Mouse (Mus musculus) embryo, embryonic 10 days (tissue): ENCODE results near the gene Sult5a1.
"Not testable (repeated sequence)": the region's sequence is repeated elsewhere in the genome, so short reads cannot be mapped to it uniquely, and the experiment has no call there.

Source experiments
- DNase-seq: peaks from one replicate; pipeline ENCODE4 v3.0.0-alpha.2; 2015; ENCODE audit warnings: low spot score

Sult5a1 gene

DNA sequence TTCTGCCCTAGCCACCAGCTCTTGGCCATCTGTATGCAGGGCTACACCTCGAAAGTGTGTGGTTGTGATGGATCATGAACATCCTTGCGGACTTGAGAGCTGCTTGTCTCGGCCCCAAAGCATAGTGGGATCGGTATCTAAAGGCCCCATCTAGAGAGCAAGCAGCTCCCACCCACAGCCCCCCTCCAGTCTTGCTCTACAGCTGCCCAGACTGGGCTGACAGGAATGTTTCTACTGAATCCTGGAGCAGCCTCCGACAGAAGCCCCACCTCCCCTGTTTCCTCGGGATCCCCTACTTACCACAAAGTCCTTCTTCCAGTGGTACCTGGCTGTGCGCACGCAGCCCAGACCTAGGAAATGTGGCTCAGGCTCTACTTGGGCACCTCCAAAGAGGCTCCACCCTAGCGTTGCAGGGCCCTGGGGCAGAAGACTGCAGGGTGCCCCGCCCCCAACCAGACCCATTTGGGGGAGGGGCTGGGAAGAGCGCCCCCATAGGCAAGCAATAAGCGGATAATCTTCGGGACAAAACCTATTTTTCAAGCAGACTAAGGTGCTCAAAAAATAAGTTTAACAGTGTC is at the start of gene Sult5a1:
Sult5a1 (minus strand) TSS at position 428 of the 578 bp plus-strand sequence.
- DNase-seq = peak; percentile 12

DNA sequence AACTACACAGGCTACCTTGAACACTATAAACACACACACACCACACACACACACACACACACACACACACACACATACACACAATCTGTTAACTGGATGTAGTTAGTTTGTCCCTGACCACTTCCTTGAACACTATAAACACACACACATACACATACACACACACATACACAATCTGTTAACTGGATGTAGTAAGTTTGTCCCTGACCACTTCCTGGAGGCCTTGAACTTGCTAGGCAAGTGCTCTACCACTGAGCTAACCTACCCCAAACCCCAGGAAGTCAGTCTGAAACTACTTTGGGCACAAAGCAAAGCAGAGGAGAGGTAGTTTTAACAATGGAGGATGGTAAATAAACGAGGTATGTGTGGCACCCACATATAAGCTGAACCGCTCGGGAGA is 45.5 kb upstream of the Sult5a1 start:
- no peak for DNase-seq

DNA sequence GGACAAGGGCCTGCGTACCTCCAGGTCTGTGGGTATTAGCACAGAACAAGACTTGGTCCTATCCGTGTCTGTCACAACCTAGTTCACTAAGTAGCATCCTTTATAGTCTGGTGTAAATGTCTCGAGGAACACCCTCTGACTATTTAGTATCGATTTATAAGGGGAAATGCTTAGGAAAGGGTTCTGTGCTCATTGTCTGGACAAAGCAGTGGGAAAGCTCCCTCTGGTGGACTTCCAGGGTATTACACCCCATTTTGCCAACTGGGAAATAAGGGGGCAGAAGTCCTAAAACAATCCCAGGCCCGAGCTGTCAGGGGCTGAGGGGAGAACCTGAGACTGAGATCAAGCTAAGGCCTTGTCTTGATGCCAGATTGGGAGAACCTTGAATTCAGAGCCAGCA is 44.2 kb upstream of the Sult5a1 start:
- DNase-seq = peak; percentile 77

DNA sequence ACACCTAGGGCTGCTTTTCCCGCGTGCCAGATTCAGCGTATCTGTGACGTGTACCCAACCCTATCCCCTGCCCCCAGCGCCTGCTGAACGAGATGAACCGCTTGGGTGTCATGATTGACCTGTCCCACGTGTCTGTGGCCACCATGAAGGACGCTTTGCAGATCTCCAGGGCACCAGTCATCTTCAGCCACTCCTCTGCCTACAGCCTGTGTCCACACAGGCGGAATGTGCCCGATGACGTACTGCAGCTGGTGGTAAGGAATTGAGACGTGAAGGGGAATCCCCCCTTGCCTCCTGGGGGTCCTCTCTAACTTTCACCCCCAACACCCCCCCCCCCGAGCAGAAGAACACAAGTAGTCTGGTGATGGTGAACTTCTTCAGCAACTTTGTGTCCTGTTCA is 41.7 kb upstream of the Sult5a1 start:
- DNase-seq = no peak

DNA sequence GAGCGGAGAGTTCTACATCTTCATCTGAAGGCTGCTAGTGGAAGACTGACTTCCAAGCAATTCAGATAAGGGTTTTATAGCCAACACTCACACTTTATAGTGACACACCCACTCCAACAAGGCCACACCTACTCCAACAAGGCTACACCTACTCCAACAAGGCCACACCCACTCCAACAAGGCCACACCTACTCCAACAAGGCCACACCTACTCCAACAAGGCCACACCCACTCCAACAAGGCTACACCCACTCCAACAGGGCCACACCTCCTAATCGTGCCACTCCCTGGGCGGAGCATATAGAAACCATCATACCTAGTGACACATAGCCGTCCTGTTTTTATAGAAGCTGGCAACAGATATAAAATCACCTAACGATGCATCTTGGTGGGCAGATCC is 38.9 kb upstream of the Sult5a1 start:
- not testable (repeated sequence) for DNase-seq

DNA sequence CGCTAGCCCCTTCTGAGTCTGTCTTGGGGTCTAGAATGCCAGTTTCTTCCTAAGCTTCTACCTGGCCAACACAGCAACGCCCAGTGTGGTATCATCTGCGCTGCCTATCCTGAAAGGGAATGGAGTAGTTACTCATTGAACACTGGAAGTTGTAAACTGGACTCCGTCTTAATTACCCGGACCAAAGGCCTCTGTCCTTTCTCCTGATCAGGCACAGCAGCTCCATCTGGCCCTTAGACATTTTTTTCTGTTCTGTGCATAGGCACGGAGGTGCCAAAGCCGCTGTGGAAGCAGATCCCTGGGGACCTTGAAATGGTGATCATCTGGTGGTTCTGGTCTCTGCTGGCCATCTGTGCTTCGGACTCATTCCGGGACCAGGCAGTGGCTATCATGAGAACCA is 35.7 kb upstream of the Sult5a1 start:
- no peak for DNase-seq

DNA sequence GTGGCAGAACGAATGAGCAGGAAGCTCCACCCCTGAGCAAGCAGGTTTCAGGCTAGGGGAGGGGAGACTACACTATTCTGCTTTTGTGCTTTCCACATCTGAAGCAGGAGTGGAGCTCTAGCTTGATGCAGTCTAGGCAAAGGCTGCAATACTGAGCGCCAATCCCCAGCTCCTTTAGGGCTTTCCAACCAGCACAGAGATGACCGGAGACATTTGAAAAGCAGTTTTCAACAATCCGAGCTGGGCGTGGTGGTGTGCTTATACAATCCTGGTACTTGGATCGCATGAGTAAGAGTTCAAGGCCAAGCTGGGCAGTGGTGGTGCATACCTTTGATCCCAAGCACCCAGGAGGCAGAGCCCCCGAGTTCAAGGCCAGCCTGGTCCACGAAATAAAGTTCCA is 33.8 kb upstream of the Sult5a1 start:
- no peak for DNase-seq

DNA sequence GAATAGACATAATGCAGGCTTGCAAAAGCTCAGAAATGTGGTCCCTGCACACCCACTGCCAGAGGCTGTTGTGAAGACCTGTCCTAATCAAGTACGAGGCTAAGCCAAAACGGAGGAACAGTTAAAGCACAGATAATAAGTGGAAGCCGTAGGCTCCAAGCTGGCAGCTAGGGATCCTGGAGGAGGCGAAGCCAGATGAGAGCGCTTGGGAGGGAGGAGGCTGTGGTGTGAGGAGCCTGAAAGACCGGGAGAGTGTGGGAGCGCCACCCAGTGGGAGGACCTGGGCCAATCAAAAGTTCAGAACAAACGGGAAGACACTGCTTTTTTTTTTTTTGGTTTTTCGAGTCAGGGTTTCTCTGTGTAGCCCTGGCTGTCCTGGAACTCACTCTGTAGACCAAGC is 32.6 kb upstream of the Sult5a1 start:
- peak; percentile 91 for DNase-seq

DNA sequence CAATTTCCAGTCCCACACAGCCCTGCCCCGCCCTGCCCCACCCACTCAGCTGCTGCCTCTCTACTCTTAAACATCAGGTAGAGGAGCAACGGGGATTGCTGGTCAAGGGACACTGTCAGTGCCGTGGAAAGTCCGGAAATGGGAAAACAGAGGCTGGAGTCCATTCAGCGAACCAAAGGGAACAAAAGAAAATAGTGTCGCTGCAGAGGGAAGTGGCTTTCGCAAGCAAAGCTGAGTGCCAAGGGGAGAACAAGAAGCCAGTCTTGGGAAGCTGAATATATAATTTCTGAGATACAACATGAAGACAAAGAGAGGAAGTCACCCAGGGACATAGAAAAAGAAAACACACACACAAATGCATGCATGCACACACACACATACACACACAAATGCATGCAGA is 30.7 kb upstream of the Sult5a1 start:
- DNase-seq = no peak

DNA sequence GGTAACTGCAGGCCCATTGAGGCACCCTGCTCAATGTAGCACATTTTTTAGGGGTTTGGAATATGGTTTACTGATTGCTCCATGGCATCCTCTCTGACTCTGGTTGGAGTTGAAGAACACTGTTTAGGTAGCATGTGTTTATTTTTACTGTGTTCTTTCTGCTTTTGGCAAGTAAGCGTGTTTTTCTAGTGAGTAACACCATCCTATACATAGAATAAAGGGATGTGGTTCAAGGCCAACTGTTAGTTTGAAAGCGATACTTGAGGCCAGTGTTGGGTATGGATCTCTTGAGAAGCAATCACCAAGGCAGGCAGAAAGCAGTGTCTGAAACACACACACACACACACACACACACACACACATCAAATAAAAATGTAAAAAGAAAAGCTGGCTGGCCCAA is 29.9 kb upstream of the Sult5a1 start:
- no peak for DNase-seq

DNA sequence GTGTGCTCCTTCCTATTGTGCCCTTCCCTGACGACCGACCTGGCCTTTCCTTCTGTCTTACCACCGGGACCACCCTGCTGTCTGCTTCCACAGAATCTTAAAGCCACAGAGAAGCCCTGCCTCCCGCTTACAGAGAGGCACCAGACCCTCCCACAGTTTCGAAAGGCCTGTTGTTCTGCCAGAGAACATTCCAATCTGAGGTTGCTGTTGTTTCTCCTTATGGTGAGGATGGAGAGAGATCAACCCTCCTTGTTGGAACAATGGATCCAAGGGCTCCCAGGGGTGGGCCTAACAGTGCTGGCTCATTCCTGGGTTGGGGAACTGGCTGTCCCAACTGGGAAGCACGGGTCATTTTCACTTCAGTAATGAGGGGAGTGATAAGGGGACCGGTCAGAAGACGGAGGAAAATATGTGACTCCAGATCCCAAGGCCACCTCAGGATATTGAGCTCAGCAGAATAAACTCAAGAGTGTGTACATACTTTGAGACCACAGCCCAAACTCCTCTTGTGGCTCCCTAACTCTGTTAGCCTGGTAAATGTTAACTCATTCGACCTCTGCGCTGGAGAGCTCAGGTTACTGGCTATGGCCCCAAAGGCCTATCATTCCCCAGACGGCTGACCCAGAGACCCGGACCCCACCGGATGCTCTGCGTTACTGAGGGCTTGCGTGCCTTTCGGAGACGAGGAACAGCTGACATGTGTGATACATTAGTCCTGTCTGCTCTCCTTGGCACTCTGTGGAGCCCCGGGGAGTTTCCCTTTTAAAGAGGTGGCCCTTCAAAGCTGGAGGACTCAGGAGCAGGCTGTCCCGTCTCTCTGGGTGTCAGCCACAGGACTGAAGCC is 27.7 kb upstream of the Sult5a1 start, which contains the start of gene Dpep1:
Dpep1 (plus strand) TSS at position 677 of the 844 bp plus-strand sequence.
- DNase-seq = peak; percentile 77

DNA sequence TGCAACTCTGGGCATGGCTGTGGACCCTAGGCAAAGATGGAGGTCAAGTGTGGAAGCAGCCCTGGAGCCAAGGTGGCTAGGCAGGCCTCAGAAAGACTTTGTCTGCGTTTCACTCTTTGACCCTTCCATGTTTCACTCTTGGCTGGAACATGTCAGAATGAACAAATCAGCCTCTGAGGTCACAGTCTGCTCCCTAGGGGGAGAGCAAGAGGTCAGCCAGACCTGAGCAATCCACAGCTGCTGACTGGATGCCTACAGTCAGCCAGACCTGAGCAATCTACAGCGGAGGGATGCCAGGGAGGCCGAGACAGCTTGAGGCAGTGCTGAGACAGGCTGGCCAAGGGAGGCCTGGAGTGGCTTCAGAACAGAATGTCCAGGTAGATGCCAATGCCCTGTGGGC is 23.3 kb upstream of the Sult5a1 start:
- DNase-seq = peak; percentile 84

DNA sequence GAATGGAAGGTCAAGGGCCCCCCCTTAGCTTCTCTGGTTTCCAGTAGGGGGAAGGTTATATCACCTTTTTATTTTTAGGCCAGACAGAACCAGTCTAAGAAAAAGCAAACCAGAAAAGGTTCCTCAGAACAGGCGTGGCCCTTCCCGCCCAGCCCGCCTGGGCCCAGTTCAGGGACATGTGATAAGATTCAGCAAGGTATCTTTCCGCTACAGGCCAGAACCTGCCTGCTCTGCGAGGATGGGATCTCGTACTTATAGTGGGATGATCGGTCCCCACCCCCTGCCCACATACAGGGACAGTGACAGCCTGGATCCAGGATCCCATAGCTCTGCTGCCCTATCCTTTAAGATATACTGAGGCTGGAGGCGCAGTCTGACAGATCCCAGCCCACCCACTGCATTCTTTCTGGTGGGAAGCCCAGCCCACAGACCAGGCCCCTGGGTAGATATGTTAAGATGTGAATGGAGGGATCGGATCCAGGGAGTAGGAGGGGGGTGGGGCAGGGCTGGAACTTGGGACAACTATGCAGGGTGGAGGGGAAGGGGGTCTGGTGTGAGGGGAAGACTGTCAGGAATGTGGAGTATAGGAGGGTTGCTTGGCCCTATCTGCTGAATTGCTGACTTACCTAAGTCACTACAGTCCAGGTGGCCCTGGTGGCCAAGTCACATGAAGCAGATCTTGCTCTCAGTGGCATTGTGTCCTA is 1.9 kb downstream of the Sult5a1 start:
- no peak for DNase-seq

DNA sequence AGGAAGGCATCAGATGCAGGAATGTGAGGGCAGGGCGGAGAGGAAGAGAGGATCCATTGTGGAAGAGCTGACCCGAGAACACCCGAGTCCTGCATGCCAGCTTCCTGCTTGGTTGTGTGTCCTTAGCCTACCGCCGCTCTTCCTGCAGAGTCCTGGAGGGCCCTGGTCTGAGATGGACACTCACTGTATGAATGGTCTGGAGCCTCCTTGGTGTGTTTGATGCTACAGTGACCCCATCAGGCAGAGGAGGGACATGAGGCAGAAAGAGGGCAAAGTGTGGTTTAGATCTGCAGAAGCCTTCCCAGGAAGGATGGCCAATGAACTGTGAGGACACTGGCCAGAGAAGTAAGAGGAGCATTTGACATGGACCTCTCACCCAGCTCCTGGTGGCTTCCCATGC is 2.9 kb downstream of the Sult5a1 start:
- no peak for DNase-seq

DNA sequence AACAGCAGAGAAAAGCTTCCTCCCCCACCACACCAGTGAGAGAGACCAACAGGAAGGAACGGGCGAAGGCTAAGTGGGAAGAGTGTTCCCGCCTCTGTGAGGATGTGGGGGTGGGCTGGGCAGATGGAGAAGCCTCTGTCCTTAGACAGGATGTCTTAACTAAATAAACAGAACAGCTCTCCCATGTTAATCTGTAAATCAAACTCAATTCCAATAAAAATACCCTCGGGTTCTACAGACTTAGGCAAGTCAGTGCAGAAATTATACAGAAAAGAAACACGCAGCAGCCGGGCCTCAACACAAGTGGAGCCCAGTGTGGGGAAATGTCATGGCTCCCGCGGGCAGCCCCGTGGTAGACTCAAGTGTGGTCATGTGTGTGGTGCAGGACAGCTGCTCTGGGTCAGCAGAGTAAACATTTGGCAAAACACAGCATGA is 7.4 kb downstream of the Sult5a1 start:
- no peak for DNase-seq

DNA sequence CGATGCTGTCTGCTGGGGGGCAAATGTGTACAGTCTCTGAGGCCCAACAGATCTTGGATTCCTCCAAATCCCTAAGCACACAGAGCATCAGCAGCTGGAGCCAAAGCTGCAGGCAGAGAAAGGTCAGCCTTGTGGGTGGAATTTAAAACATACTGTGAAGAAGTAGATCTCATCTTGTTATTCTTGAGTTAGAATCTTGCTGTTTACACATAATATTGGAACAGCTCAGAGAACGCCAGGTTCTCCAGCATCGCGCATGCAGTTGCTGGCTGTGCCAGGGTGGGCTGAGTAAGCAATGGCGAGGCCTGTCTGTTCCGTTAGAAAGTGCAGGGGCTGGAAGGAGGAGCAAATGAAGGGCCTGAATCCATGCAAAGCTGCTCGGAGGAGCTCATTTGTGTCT is 11.7 kb downstream of the Sult5a1 start:
- DNase-seq = no peak

DNA sequence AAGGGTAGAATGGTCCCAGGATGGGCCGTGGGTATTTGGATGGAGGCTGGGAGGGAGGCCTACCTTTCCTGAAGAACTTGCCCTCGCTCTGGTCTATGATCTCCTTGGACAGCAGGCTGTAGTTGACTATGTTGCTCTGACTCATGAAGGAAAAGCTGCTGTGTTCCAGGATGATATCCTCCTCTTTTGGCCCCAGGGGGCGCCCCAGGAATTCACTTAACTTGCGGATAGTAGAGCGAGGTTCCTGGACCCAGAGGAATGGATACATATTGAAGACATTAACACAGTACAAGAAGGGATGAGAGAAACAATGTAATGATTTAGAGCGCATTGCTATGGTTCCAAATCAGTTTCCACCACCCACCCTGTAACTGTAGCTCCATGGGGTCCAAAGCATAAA is 12.8 kb downstream of the Sult5a1 start:
- DNase-seq = peak; percentile 35

DNA sequence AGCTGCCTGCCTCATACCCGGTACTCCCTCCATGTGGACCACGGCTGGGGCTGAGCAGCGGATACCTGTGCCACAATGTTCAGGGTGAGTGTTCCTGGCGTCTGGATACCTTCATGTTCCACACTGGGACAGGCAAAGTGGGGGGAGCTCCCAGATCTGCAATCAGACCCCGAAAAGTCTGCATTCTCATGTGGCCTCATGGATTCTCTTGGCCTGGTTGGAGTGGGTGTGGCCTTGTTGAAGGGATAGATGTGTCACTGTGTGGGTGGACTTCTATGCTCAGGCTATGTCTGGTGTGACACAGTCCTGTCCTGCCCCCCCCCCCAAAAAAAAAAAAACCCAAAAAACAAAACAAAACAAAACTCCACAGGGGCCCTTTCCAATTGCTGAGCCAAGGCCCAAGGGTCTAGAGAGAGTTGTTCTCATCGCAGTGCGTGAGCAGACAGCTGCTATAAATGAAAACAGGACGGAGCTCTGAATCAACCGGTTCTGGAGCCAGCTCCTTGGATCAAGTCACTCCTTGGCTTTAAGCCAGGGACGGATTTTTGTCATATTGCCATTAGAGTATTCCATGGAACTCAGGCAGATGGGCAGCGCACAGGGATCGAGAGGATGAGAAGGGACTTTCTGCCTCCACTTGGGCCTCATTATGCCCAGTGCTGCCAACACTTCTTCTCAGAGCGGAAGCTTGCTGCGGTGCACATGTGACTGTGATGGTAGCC is 16.2 kb downstream of the Sult5a1 start:
- DNase-seq = no peak

DNA sequence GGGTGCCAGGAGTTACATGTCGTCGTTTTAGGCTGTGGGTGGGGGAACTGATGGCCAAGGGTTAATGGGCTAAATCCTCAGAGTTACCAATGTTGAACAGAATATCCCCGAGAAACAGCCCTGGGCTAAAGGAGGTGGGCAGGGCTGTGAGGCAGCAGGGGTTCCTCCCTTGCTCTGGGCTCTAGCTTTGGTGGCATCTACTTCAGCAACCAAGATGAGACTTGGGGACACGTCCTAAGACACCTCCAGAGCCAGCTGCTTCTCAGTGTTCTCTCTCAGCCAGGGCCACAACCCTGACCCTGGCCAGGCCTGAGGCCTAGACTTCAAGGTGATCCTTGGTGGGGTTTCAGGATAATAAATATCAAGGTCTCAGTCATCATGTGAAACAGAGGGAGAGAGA is 19.4 kb downstream of the Sult5a1 start:
- no peak for DNase-seq

DNA sequence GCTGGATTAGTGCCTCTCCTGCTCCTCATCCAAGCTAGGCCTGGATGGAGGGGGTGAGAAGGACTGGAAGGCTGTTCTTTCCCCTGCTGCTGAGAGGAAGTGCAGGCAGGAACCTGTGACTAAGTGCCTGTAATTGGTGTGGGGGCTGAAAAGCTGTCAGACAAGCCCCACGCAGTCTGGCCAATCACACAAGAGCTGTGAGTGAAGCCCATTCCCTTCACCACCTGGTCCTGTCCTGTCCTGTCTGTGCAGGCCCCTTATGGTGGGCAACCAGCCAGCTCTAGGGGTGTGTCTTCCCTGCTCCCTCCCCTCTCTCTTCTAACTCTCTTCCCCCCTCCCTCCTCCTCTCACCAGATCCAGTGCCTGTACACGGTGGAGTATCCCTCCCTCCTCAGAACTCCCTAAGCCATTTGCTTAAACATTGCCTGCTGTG is 20.5 kb downstream of the Sult5a1 start:
- DNase-seq = peak; percentile 63

DNA sequence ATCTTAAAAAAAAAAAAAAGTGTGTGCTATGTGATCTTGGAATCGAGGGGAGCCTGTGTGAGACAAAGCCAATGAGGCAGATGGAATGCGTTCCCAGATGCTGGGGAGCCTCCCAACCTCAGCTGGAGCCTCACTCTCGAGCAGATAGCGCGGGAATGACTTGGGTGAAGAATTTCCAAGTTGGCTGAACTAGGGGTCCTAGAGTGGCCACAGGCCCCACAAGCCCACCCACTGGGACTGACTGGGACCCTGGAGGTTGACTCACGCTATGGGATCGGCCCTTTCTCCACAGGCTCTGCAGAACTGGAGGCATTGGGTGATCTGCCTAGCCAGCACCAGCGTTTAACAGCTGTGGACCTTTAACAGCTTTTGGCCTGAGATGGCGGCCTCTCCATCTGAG is 21.8 kb downstream of the Sult5a1 start:
- no peak for DNase-seq

DNA sequence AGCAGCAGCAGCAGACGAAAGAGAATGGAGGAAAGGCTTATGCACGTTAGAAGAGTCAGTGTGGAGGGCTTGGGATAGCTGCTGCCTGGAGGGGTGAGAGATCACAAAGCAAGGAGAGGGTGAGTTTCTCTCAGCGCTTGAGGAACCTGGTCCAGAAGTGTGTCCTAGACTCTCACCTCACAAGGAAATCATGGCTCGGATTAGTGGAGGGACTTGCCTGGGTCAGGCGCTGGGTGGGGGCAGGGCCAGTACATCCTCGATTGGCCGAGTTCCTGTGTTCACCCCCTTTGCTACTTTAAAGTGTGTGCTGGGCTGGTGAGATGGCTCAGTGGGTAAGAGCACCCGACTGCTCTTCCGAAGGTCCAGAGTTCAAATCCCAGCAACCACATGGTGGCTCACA is 22.3 kb downstream of the Sult5a1 start:
- DNase-seq = no peak
